Mouse (Mus musculus): ENCODE results near the gene Golt1a. TPM values are rescaled to one million over a fixed set of nuclear protein-coding genes. Genes with fewer than 3 reads are reported as not detected.

Golt1a gene
- total RNA-seq (2021): under 1 TPM; 0.37 to 0.72 TPM
- long read RNA-seq, experiment 1, partial matches to known transcripts: 0 of 1 reads
- long read RNA-seq, experiment 1, other reads (novel, unspliced or antisense): 1 of 1 reads
- long read RNA-seq, experiment 2: 0 reads

GRCm38 (mm10) chr1:133309652-133310267, at the start of gene Golt1a:
TSS of gene Golt1a (plus strand) at chr1:133309800.
- no peak for DNase-seq (ENCODE audit: extremely low spot score in 1 of 2, low spot score in 2 of 2)
- H3K27ac ChIP-seq: no peak within 1 kb of the TSS
- H3K4me3 ChIP-seq: no peak within 1 kb of the TSS
- intact Hi-C loops (cut with DNase I): no loop called here
- TF ChIP-seq CTCF (IDR thresholded peaks at IDR 0.05): no peak

GRCm38 (mm10) chr1:133262628-133263027, 47.0 kb upstream of the Golt1a start:
- intact Hi-C loops (cut with DNase I): no loop called here
- no peak for TF ChIP-seq CTCF (IDR thresholded peaks at IDR 0.05)
- no peak overlapping the region for H3K27ac ChIP-seq
- no peak for DNase-seq (ENCODE audit: extremely low spot score in 1 of 2, low spot score in 2 of 2)
- H3K4me3 ChIP-seq: no peak overlapping the region

DNA sequence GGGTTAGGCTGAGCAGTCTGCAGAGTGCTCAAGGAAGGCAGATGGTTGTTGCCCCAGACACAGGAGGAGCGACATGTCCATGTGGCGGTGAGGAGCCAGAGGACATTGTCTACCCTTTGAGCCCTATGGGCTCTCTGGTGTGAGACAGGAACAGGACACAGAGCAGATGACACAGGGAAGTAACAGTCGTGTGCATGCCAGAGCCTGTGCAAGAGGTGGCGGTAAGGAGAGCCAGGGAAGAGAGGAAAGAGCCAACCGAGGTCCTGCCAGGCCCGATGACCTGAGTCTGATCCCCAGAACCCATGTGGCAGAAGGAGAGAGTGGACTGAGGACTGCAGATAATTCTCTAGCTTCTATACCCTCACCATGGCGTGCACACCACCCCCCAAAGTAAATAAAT, 46.5 kb upstream of the Golt1a start:
- intact Hi-C loops (cut with DNase I): no loop called here
- no peak for DNase-seq (ENCODE audit: extremely low spot score in 1 of 2, low spot score in 2 of 2)

DNA sequence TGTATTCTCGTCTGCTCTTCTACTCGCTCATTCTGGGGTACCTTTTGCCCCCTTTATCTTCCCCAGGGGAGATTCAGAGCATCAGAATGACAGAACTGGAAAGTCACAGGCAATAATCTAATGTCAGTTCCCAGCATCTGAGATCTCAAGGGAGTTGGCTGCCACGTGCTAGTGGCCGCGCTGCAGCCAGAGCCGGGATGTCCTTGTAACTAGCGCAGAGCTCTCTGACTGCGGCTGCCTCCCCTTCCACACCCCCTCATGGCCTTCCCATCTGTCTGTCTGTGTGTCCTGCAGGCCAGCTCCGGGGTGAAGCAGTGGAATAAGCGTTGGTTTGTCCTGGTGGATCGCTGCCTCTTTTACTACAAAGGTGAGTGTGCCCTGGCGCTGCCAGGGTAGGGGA, 45.2 kb upstream of the Golt1a start:
- no peak for TF ChIP-seq CTCF (IDR thresholded peaks at IDR 0.05)
- H3K4me3 ChIP-seq: no peak overlapping the region
- DNase-seq (ENCODE audit: extremely low spot score in 1 of 2, low spot score in 2 of 2): no peak
- intact Hi-C loops (cut with DNase I): no loop called here
- no peak overlapping the region for H3K27ac ChIP-seq

More for the DNA sequence above, 46.5 kb upstream of the Golt1a start:
- no peak for TF ChIP-seq CTCF (IDR thresholded peaks at IDR 0.05)
- Histone ChIP-seq H3K27ac (no peak overlapping the region), H3K4me3 (no peak overlapping the region)

GRCm38 (mm10) chr1:133265114-133265766, 44.4 kb upstream of the Golt1a start:
- intact Hi-C loops (cut with DNase I): no loop called here
- H3K27ac ChIP-seq: no peak overlapping the region
- no peak overlapping the region for H3K4me3 ChIP-seq
- TF ChIP-seq CTCF (IDR thresholded peaks at IDR 0.05): peak; percentile 22
- DNase-seq (ENCODE audit: extremely low spot score in 1 of 2, low spot score in 2 of 2): no peak

GRCm38 (mm10) chr1:133267094-133267493, 42.5 kb upstream of the Golt1a start:
- TF ChIP-seq CTCF (IDR thresholded peaks at IDR 0.05): no peak
- intact Hi-C loops (cut with DNase I): no loop called here
- no peak overlapping the region for H3K27ac ChIP-seq
- no peak overlapping the region for H3K4me3 ChIP-seq
- DNase-seq (ENCODE audit: extremely low spot score in 1 of 2, low spot score in 2 of 2): no peak

GRCm38 (mm10) chr1:133267813-133268492, 41.6 kb upstream of the Golt1a start:
- peak in 1 of 2 experiments; percentile 35 for DNase-seq (ENCODE audit: extremely low spot score in 1 of 2, low spot score in 2 of 2)
- Histone ChIP-seq H3K4me3 (no peak overlapping the region), H3K27ac (0 out of 2 replicates have a peak overlapping the region, but pooled peaks have one; percentile 5)
- no peak for TF ChIP-seq CTCF (IDR thresholded peaks at IDR 0.05)
- intact Hi-C loops (cut with DNase I): no loop called here

- Histone ChIP-seq H3K27ac (no peak overlapping the region), H3K4me3 (no peak overlapping the region)
- DNase-seq (ENCODE audit: extremely low spot score in 1 of 2, low spot score in 2 of 2): no peak
- intact Hi-C loops (cut with DNase I): no loop called here
- TF ChIP-seq CTCF (IDR thresholded peaks at IDR 0.05): peak; percentile 29
These were observed 41.1 kb upstream of the Golt1a start for GRCm38 (mm10) chr1:133268503-133268902.

DNA sequence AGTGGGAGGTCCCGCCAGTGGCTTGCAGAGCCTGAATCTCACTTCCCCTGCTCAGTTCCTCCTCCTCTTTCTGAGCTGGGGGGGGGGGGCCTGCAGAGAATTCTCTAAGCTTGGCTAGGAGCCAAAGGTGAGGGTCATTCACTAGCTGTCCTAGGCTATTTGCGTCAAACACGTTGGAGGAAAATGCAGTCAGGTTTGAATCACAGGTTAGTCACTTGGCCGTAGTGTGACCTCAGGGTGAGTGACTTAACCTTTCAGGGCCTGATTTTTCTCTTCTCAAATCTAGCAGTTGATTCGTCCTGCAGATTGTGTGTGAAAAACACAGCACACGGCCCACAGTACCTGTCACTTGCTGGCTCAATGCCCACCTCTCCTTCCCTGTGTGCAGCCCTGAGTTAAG, 39.3 kb upstream of the Golt1a start:
- Histone ChIP-seq H3K4me3 (no peak overlapping the region), H3K27ac (no peak overlapping the region)
- TF ChIP-seq CTCF (IDR thresholded peaks at IDR 0.05): no peak
- intact Hi-C loops (cut with DNase I): no loop called here
- DNase-seq (ENCODE audit: extremely low spot score in 1 of 2, low spot score in 2 of 2): no peak

DNA sequence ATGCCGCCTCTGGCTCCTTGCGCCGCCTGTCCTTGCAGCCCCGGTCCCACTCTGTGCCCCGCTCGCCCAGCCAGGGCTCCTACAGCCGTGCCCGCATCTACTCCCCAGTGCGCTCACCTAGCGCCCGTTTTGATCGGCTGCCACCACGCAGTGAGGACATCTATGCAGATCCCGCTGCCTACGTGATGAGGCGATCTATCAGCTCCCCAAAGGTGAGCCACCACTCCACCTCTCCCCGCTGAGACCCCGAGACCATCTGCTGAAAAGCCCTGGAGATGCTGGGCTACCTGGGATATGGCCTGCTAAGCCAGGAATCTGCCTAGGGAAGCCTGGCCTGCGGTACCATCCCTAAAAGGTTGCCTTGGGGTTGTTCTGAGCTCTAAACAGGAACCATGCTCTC, 35.4 kb upstream of the Golt1a start:
- no peak overlapping the region for H3K4me3 ChIP-seq
- no peak for TF ChIP-seq CTCF (IDR thresholded peaks at IDR 0.05)

DNA sequence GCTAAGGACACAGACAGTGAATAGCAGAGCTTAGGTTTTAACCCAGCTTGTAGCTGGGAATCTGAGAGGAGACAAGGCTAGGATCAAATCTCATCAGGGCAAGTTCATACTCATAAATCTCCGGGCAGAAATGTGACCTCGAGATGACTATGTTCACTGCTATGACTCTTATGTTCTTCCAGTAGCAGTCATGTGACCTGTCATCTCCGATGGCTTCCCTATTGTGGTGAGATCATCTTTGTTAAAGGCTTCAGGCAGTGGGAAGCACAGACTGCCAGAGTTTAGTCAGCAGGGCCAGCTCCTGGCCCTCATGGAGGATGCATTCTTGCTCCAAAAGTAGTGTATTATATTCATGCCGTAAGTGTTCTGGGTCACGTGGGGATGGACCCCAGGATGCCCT, 32.6 kb upstream of the Golt1a start:
- intact Hi-C loops (cut with DNase I): no loop called here
- no peak for TF ChIP-seq CTCF (IDR thresholded peaks at IDR 0.05)
- Histone ChIP-seq H3K4me3 (no peak overlapping the region), H3K27ac (no peak overlapping the region)
- DNase-seq (ENCODE audit: extremely low spot score in 1 of 2, low spot score in 2 of 2): no peak

More for the DNA sequence above, 35.4 kb upstream of the Golt1a start:
- no peak for DNase-seq (ENCODE audit: extremely low spot score in 1 of 2, low spot score in 2 of 2)
- no peak overlapping the region for H3K27ac ChIP-seq
- intact Hi-C loops (cut with DNase I): no loop called here

DNA sequence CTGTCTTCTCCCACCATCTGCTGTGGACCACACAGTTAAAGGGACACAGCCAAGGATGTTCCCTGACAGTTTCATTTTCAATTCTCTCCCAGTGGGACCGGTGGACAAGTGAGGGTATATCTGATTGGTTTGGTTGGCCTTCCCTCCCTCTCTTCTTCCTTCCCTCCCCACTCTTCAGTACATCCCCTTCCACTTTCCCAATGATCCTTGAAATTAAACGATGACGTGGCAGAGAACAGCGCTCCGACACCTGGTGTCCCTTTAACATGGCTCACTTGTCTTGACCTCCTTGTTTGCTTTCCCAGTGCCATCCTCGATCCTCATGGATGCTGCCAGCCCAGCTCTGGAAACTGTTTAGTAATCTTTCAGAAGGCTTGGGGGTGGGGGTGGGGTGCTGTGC, 31.1 kb upstream of the Golt1a start:
- Histone ChIP-seq H3K27ac (no peak overlapping the region), H3K4me3 (no peak overlapping the region)
- intact Hi-C loops (cut with DNase I): no loop called here
- no peak for DNase-seq (ENCODE audit: extremely low spot score in 1 of 2, low spot score in 2 of 2)
- TF ChIP-seq CTCF (IDR thresholded peaks at IDR 0.05): no peak

Measured in left cerebral cortex, adult 2 months (tissue).